Mouse (Mus musculus) limb, embryonic 13.5 days (tissue): Measurements from ENCODE around the gene Hrh2. TPM values are rescaled to one million over a fixed set of nuclear protein-coding genes. Genes with fewer than 3 reads are reported as not detected.
A peak's percentile ranks its signal among the peaks of the same experiment; 100 is the strongest.

Experiments
- ATAC-seq: fragments of 200-750 bp; cut with Nextera tagmentation; 2 replicates; pipeline ENCODE4 v1.8.0; 2017; ENCODE audit warnings: low read depth, moderate number of reproducible peaks, moderate TSS enrichment; ENCODE audit not compliant: low FRiP score
- H3K27ac ChIP-seq: fragments of 300-500 bp; sonication (generic); 2 replicates; pipeline ENCODE4 v1.5.1; 2015; ENCODE audit warnings: inconsistent platforms, mild to moderate bottlenecking, moderate library complexity
- H3K27me3 ChIP-seq: fragments of 300-500 bp; sonication (generic); 2 replicates; pipeline ENCODE4 v1.6.1; 2015; ENCODE audit warnings: mild to moderate bottlenecking, inconsistent platforms
- H3K36me3 ChIP-seq: fragments of 300-500 bp; sonication (generic); 2 replicates; pipeline ENCODE4 v1.6.1; 2015; ENCODE audit warnings: inconsistent platforms, mild to moderate bottlenecking, moderate library complexity
- H3K4me1 ChIP-seq: fragments of 300-500 bp; sonication (generic); 2 replicates; pipeline ENCODE4 v1.6.1; 2015; ENCODE audit warnings: inconsistent platforms
- H3K4me2 ChIP-seq: fragments of 300-500 bp; sonication (generic); replicated peaks from 2 replicates; pipeline ENCODE4 v1.6.1; 2015; ENCODE audit warnings: inconsistent platforms, mild to moderate bottlenecking, moderate library complexity
- H3K4me3 ChIP-seq: fragments of 300-500 bp; sonication (generic); 2 replicates; pipeline ENCODE4 v1.5.1; 2015; ENCODE audit warnings: moderate library complexity, mild to moderate bottlenecking, inconsistent platforms
- H3K9ac ChIP-seq: fragments of 300-500 bp; sonication (generic); 2 replicates; pipeline ENCODE4 v1.6.1; 2015; ENCODE audit warnings: mild to moderate bottlenecking, inconsistent platforms
- H3K9me3 ChIP-seq: fragments of 300-500 bp; sonication (generic); 2 replicates; pipeline ENCODE4 v1.6.1; 2016; ENCODE audit warnings: inconsistent platforms
- WGBS: fragments of 180-500 bp; shearing (Covaris S2); methylation state at CpG from one replicate; pipeline ENCODE4 v1.1.7; 2015; 5-methylcytosine and 5-hydroxymethylcytosine counted together
- polyA plus RNA-seq: library from polyadenylated mRNA; unstranded; fragments of >200 nt; fragmentation: Nextera tagmentation; extraction: Ambion mirVana; gene quantifications from 2 replicates; pipeline ENCODE4 v1.2.1, GENCODE M21; 2015

The Hrh2 gene
- polyA plus RNA-seq, 1 experiment from 2014 or later: 0.11 TPM

GRCm38 (mm10) chr13:54227916-54228483 is 36.1 kb downstream of the Hrh2 start:
- H3K4me1 ChIP-seq: no peaks in the 10 kb centered on the region
- H3K9ac ChIP-seq: no peak overlapping the region
- H3K36me3 ChIP-seq: no peaks in the 10 kb centered on the region
- no peak for ATAC-seq
- H3K27ac ChIP-seq: no peak overlapping the region
- peaks cover 18% of the 10 kb centered on the region for H3K27me3 ChIP-seq
- WGBS: 18% methylated on average over 13 of the region's 13 CpGs
- H3K9me3 ChIP-seq: no peaks in the 10 kb centered on the region
- H3K4me3 ChIP-seq: no peak overlapping the region
- no peak overlapping the region for H3K4me2 ChIP-seq

DNA sequence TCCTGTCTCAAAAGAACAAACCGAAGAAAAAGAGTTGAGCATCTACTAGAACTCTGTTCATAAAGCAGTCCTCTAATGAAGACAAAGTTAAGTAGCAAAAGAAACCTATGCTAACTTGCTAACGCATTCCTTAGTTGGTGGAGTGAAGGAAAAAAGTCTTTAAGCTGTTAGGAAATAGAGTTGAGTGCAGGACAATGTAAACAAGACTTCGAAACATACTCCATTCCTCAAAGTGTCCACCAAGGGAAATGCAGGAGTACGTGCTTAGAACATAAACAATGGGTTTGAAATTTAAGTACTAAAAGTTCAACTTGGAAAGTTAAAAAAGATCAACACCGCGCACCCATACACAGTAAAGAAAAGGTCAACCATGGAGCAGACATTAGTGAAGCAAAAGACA is 38.2 kb downstream of the Hrh2 start:
- Histone ChIP-seq H3K4me3 (no peak overlapping the region), H3K4me1 (no peaks in the 10 kb centered on the region), H3K36me3 (no peaks in the 10 kb centered on the region), H3K9ac (no peak overlapping the region), H3K27ac (no peak overlapping the region), H3K4me2 (no peak overlapping the region), H3K9me3 (no peaks in the 10 kb centered on the region), H3K27me3 (peaks cover 21% of the 10 kb centered on the region)
- 87% methylated on average over 6 of the region's 6 CpGs for WGBS
- ATAC-seq: no peak

- WGBS: 70% methylated on average over 10 of the region's 10 CpGs
- ATAC-seq: no peak
- Histone ChIP-seq H3K9me3 (no peaks in the 10 kb centered on the region), H3K9ac (no peak overlapping the region), H3K27ac (no peak overlapping the region), H3K4me1 (no peaks in the 10 kb centered on the region), H3K27me3 (peaks cover 19% of the 10 kb centered on the region), H3K4me2 (no peak overlapping the region), H3K36me3 (no peaks in the 10 kb centered on the region), H3K4me3 (no peak overlapping the region)
Measured at GRCm38 (mm10) chr13:54231868-54232267, 39.9 kb downstream of the Hrh2 start.

DNA sequence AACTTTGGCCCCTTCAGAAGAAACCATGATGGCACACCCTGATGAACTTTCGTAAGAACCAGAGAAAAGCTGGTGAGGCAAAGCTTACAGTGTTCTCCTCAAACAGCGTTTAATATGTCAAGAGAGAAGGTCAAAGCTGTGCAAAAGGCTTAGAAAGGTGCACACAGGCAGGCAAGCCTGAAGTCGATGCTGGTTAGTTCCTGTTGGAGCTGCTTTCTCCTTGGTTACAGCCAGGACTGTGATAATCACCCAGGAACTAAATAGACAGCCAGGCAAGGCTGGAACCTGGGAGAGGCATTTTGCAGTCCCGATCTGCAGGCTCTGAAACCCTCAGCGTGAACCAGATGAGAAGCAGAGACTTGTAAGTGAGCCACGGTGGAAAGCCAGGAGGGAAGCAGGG is 45.6 kb downstream of the Hrh2 start:
- Histone ChIP-seq H3K4me3 (no peak overlapping the region), H3K4me1 (peaks cover 9% of the 10 kb centered on the region; the same call in 1 of the 2 replicates), H3K27ac (no peak overlapping the region), H3K9ac (no peak overlapping the region), H3K4me2 (no peak overlapping the region), H3K27me3 (peaks cover 18% of the 10 kb centered on the region), H3K36me3 (no peaks in the 10 kb centered on the region), H3K9me3 (no peaks in the 10 kb centered on the region; the same call in 1 of the 2 replicates)
- no peak for ATAC-seq
- 60% methylated on average over 6 of the region's 6 CpGs for WGBS

- no peaks in the 10 kb centered on the region; the same call in 1 of the 2 replicates for H3K9me3 ChIP-seq
- H3K36me3 ChIP-seq: no peaks in the 10 kb centered on the region
- WGBS: 35% methylated on average over 14 of the region's 14 CpGs
- H3K27ac ChIP-seq: no peak overlapping the region
- no peak overlapping the region for H3K9ac ChIP-seq
- no peak overlapping the region for H3K4me3 ChIP-seq
- no peak for ATAC-seq
- H3K4me2 ChIP-seq: no peak overlapping the region
- peaks cover 18% of the 10 kb centered on the region for H3K27me3 ChIP-seq
- peaks cover 9% of the 10 kb centered on the region; the same call in 1 of the 2 replicates for H3K4me1 ChIP-seq
Measured at GRCm38 (mm10) chr13:54238585-54239323, 46.8 kb downstream of the Hrh2 start.

DNA sequence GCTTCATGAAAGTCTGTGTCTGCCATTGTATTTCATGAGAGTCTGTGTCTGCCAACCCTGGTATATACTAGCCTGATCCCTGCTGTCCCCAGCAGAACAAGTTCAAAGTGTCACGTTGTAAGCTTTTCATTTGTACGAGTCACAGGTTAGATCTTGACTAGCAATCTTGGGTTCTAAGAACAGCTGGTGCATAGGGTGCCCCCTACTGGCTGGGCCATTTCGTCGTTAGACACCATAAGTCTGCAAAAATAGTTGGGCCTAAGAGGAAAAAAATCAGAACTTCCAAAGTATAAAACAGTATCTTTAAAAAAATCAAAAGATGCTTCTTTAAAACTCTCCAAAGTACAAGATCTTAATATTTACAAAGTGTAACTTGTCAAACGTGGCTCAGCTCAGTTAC is 50.5 kb downstream of the Hrh2 start:
- Histone ChIP-seq H3K4me2 (no peak overlapping the region), H3K36me3 (no peaks in the 10 kb centered on the region), H3K4me1 (peaks cover 12% of the 10 kb centered on the region; the same call in 1 of the 2 replicates), H3K9me3 (no peaks in the 10 kb centered on the region; the same call in 1 of the 2 replicates), H3K27ac (no peak overlapping the region), H3K4me3 (no peak overlapping the region), H3K27me3 (peaks cover 15% of the 10 kb centered on the region), H3K9ac (no peak overlapping the region)
- no peak for ATAC-seq
- WGBS: 61% methylated on average over 5 of the region's 5 CpGs

- no peak overlapping the region for H3K27ac ChIP-seq
- no peak for ATAC-seq
- H3K9ac ChIP-seq: no peak overlapping the region
- H3K4me1 ChIP-seq: peaks cover 20% of the 10 kb centered on the region
- no peaks in the 10 kb centered on the region; the same call in 1 of the 2 replicates for H3K9me3 ChIP-seq
- H3K27me3 ChIP-seq: 0 out of 2 replicates have a peak, but pooled peaks cover 5% of the 10 kb centered on the region
- H3K4me3 ChIP-seq: no peak overlapping the region
- H3K36me3 ChIP-seq: no peaks in the 10 kb centered on the region
- 47% methylated on average over 5 of the region's 5 CpGs for WGBS
- no peak overlapping the region for H3K4me2 ChIP-seq
Measured at GRCm38 (mm10) chr13:54245204-54245603, 53.3 kb downstream of the Hrh2 start.

DNA sequence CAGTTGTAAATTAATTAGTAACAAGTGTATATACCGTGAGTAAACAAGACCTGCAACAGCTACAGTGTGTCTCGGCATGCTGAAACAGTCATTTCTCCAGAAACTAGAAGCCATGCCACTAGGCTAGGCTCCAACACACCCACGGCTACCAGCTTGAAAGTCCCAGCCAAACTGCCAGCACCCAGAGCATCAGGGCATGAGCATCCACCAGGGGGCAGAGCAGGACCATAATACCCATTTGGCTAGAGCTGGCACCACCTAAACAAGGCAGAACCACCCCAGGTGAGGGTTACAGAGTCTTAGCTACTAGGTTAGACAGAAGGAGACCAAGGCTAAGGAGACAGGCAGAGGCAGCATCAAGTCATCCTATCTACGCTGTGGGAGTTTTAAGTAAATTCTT is 55.6 kb downstream of the Hrh2 start:
- H3K4me3 ChIP-seq: no peak overlapping the region
- no peak for ATAC-seq
- H3K27ac ChIP-seq: no peak overlapping the region
- peaks cover 20% of the 10 kb centered on the region for H3K4me1 ChIP-seq
- 33% methylated on average over 4 of the region's 4 CpGs for WGBS
- no peak overlapping the region for H3K9ac ChIP-seq
- no peaks in the 10 kb centered on the region for H3K36me3 ChIP-seq
- H3K27me3 ChIP-seq: 0 out of 2 replicates have a peak, but pooled peaks cover 10% of the 10 kb centered on the region
- H3K9me3 ChIP-seq: no peaks in the 10 kb centered on the region
- no peak overlapping the region for H3K4me2 ChIP-seq

DNA sequence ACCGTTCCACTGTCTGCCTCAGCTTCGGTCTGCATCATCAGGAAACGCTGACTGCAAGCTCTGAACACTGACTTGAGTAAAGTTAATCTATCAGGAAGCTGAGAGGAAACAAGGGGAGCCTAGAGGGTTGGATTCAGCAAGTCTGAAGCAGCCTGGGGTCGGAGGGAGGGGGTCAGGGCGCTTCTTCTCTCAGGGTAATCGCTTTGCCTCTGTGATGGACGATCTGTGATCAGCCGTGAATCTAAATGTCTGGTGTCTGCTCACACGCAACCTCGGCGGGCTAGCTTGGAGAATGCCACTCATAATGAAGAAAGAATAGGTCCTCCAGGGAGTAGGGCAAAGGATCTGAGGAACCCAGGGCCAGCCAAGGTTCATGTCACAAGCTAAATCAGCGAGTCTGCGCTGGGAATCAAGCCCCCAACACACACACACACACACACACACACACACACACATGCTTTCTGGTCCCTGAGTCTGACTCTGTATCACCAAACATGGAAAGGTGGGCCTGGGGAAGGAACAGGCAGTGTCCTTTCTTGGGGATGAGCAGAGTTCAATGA is 56.6 kb downstream of the Hrh2 start:
- no peaks in the 10 kb centered on the region for H3K9me3 ChIP-seq
- H3K4me1 ChIP-seq: peaks cover 20% of the 10 kb centered on the region
- 0 out of 2 replicates have a peak, but pooled peaks cover 10% of the 10 kb centered on the region for H3K27me3 ChIP-seq
- no peak overlapping the region for H3K9ac ChIP-seq
- no peak overlapping the region for H3K4me2 ChIP-seq
- no peak overlapping the region for H3K4me3 ChIP-seq
- no peaks in the 10 kb centered on the region for H3K36me3 ChIP-seq
- 57% methylated on average over 13 of the region's 13 CpGs for WGBS
- ATAC-seq: no peak
- no peak overlapping the region; the same call in 1 of the 2 replicates for H3K27ac ChIP-seq

GRCm38 (mm10) chr13:54249007-54249406 is 57.1 kb downstream of the Hrh2 start:
- Histone ChIP-seq H3K27ac (no peak overlapping the region), H3K36me3 (no peaks in the 10 kb centered on the region), H3K9ac (no peak overlapping the region), H3K4me1 (peaks cover 20% of the 10 kb centered on the region), H3K9me3 (no peaks in the 10 kb centered on the region), H3K4me2 (no peak overlapping the region), H3K4me3 (no peak overlapping the region), H3K27me3 (0 out of 2 replicates have a peak, but pooled peaks cover 10% of the 10 kb centered on the region)
- WGBS: 17% methylated on average over 4 of the region's 4 CpGs
- ATAC-seq: peak; percentile 67

DNA sequence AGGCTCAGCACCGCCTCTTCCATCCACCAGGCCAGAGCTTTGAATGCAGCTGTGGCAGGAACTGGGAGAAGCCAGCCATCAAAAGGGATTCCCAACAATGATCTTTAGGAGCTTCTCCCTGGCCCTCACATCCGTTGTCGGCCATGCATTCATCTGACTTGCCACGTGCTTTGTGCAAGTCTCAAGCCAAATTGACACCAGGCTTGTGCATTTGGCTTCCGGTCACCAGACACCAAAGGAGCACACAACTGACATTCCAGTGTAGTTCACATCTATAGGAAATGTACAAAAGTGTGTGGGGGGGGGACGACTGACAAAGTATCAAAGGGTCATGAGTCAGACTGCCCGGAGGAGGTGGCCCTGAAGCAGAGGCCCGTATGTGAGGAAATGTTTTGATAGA is 58.4 kb downstream of the Hrh2 start:
- H3K27ac ChIP-seq: no peak overlapping the region
- H3K4me3 ChIP-seq: no peak overlapping the region
- H3K9me3 ChIP-seq: no peaks in the 10 kb centered on the region
- 0 out of 2 replicates have a peak, but pooled peaks cover 16% of the 10 kb centered on the region for H3K27me3 ChIP-seq
- peaks cover 18% of the 10 kb centered on the region for H3K4me1 ChIP-seq
- H3K36me3 ChIP-seq: no peaks in the 10 kb centered on the region
- 71% methylated on average over 8 of the region's 8 CpGs for WGBS
- no peak for ATAC-seq
- H3K9ac ChIP-seq: no peak overlapping the region
- no peak overlapping the region for H3K4me2 ChIP-seq

GRCm38 (mm10) chr13:54251541-54252225 is 59.8 kb downstream of the Hrh2 start:
- Histone ChIP-seq H3K9me3 (no peaks in the 10 kb centered on the region), H3K4me2 (no peak overlapping the region), H3K36me3 (no peaks in the 10 kb centered on the region), H3K27me3 (0 out of 2 replicates have a peak, but pooled peaks cover 19% of the 10 kb centered on the region), H3K4me1 (peaks cover 18% of the 10 kb centered on the region), H3K9ac (no peak overlapping the region), H3K4me3 (no peak overlapping the region), H3K27ac (no peak overlapping the region)
- ATAC-seq: no peak
- 75% methylated on average over 11 of the region's 11 CpGs for WGBS
